Mouse (Mus musculus) adrenal gland, adult 8-10 months (tissue): ENCODE results near the gene Akap5. TPM values are rescaled to one million over a fixed set of nuclear protein-coding genes. Genes with fewer than 3 reads are reported as not detected.
A peak's percentile ranks its signal among the peaks of the same experiment; 100 is the strongest.

Experiments used
- DNase-seq: peaks from one replicate; pipeline ENCODE4 v3.0.0; 2022
- total RNA-seq, 4 experiments: library from RNA; stranded (reverse); gene quantifications; 2 replicates each; pipeline ENCODE4 v1.2.4; 2022

Gene Akap5
- total RNA-seq, 4 experiments from 2014 or later: 0.35 to 1.1 (median 0.63) TPM

DNA sequence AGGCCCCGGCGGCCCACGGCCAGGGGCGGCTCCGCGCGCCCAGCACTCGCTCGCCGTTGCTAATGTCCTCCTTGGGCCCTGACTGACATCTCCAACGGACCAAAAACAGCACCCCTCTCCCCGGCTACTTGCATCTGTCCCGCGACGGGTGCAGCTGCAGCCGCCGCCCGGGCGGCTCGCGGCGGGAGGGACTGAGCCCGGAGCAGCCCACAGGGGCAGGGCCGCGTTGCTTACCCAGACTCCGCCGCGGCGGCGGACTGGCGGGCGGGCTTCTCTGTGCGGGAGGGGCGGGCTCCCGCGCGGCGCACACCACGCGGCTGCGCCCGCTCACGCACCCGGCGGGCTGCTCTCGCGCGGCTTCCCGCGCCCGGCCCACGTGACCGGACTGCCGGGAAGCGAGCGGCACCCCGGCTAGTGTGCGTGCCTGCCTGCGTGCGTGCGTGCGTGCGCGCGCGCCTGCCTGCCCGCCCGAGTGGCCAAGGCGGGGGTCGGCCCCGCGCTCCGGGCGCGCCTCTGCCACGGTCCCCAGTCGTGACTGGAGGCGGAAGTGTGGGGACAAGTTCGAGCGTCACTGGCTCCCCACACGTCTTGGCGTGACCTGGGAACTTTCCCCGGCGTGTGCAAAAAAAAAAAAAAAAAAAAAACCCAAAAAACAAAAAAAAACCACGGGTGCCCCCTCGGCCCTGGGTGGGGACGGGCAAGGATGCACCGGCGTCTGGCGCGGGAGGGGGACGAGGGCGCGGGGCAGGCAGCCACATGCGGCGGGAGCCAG lies 44.7 kb downstream of the Akap5 start, which contains the start of gene Zbtb25:
Zbtb25 (minus strand) TSS at position 397 of the 772 bp plus-strand sequence.
- DNase-seq: peak; percentile 79

GRCm38 (mm10) chr12:76369978-76370830 lies 45.5 kb downstream of the Akap5 start, which contains the start of gene Zbtb1:
TSS of gene Zbtb1 (plus strand) at chr12:76370266.
- DNase-seq: peak; percentile 73

DNA sequence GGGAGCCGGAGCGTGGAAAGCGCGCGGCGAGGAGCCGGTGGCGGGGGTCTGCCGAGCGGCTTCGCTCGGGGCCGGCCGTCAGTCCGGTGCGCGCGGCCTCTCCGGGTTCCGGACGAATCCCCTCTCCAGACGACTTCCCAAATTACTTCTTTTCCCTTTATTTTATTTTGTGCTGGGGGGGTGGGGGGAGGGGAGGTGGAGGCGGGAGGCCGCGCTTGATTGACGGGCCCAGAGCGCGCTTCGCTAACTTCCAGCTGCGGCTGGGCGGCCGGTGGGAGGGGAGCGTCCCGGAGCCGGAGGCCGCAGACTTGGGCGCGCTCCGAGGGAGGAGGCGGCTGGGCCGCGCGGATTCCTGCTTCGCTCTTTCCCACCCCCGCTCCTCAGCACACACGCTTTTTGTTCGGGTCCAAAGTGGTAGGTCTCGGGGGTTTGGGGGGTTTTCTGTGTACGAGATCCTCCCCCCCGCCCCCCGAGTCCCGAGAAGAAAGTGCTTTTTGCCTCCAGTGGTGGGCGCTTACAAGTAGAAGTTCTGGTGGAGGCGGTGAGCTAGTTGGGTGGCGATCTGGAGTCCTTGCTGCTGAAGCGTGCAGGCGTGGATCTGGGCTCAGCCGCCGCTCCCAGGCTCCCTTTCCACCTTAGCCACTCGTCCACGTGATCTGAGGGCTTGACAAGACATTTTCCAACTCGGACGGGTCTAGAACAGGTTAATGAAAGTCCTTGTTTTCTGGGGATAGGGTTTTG lies 46.3 kb downstream of the Akap5 start:
- peak; percentile 73 for DNase-seq

GRCm38 (mm10) chr12:76372046-76372445 lies 47.4 kb downstream of the Akap5 start:
- no peak for DNase-seq

GRCm38 (mm10) chr12:76372881-76373818 lies 48.5 kb downstream of the Akap5 start:
- no peak for DNase-seq

DNA sequence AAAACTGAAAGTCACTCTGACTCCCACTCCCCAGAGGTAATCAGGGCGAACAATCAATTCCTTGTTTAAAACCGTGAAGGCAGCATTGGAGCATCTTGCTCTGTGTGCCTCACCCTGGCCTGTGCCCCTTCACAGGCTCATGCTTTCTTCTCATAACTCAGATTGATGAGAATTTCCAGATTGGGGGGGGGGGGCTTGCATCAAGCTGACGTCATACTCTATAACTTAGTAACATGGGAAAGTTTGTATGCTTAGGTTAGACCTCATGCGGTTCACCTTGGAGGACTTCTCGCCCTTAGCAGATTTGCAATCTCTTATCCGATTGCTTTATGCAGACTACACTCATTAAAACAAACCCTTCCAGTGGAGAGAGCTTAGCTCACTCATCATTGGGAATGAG lies 49.3 kb downstream of the Akap5 start:
- DNase-seq: no peak

DNA sequence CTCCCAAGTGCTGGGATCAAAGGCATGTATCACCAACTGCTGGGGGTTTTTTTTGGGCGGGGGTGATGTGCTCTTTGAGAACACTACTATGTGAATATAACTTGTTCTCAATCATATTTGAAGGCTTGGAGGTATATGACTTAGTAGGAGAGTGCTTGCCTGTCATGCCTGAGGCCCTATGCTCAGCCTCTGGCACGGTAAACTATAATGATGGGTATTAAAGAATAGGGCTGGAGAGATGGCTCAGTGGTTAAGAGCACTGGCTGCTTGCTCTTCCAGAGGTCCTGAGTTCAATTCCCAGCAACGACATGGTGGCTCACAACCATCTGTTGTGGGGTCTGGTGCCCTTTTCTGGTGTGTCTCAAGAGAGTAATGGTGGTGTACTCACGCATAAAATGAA lies 50.2 kb downstream of the Akap5 start:
- DNase-seq: no peak

- DNase-seq: no peak
Measured at GRCm38 (mm10) chr12:76375506-76375905, 50.8 kb downstream of the Akap5 start.

GRCm38 (mm10) chr12:76376649-76377048 lies 52.0 kb downstream of the Akap5 start:
- DNase-seq: no peak

DNA sequence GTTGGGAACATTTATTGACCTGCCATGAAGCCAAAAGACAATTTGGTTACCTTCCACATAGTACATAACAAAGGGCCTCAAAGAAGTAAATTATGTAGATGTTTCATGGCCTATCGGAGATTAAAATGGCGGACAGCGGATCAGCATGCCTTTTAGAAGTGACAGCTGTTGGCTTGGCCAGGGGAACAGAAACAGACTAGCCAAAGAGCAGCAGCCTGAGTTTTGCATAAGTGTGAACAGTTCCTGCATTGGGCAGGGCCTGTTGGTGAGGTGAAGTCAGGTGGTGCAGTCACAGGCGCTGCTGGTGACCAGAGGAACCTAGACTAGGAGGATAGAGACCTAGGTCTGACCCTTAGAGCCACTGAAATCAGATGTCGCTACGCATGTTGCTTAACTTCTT lies 52.4 kb downstream of the Akap5 start:
- DNase-seq: no peak

GRCm38 (mm10) chr12:76377726-76378125 lies 53.0 kb downstream of the Akap5 start:
- no peak for DNase-seq

GRCm38 (mm10) chr12:76378556-76378955 lies 53.9 kb downstream of the Akap5 start:
- no peak for DNase-seq

- no peak for DNase-seq
Measured at GRCm38 (mm10) chr12:76380151-76380550, 55.5 kb downstream of the Akap5 start.

Other genes starting within 250 kb of the Akap5 start
- gene Esr2, start 147.6 kb upstream of the Akap5 start, total RNA-seq: under 1 TPM in 3 of 4 experiments, not detected in 1; 0.11 to 0.75 (median 0.45) TPM
- not detected for gene Tex21, start 78.1 kb upstream of the Akap5 start, total RNA-seq
- gene Mthfd1, start 69.6 kb upstream of the Akap5 start, total RNA-seq: 10 to 100 TPM; 42.3 to 50.6 (median 43.3) TPM
- gene Zbtb25, start 44.7 kb downstream of the Akap5 start, total RNA-seq: 10 to 100 TPM in 3 of 4 experiments, 1 to 10 TPM in 1; 8.5 to 14.1 (median 10.7) TPM
- gene Zbtb1, start 45.4 kb downstream of the Akap5 start, total RNA-seq: 1 to 10 TPM; 5.7 to 7.4 (median 6.7) TPM
- gene Hspa2, start 79.3 kb downstream of the Akap5 start, total RNA-seq: 10 to 100 TPM; 19.1 to 25.6 (median 22.9) TPM
- gene Ppp1r36, start 92.6 kb downstream of the Akap5 start, total RNA-seq: under 1 TPM; 0.15 to 0.24 (median 0.23) TPM
- 10 to 100 TPM; 10.8 to 23.4 (median 16.2) TPM for gene Plekhg3, start 206.0 kb downstream of the Akap5 start, total RNA-seq